Mouse (Mus musculus): ENCODE measurements around the gene Hbb-bh1. TPM values are rescaled to one million over a fixed set of nuclear protein-coding genes. Genes with fewer than 3 reads are reported as not detected.

Gene Hbb-bh1
- not detected for polyA plus RNA-seq (2014; fragmentation: Illumina TruSeq; extraction: RNeasy Lipid Tissue Mini Kit (QIAGEN cat#74804); ENCODE audit: low read depth, low replicate concordance)

GRCm38 (mm10) chr7:103843034-103843433 is at the start of gene Hbb-bh1:
Hbb-bh1 (minus strand) TSS chr7:103843164.

GRCm38 (mm10) chr7:103886152-103886551 is 43.2 kb upstream of the Hbb-bh1 start, which contains the start of gene Olfr66:
Olfr66 (minus strand) TSS chr7:103886252.

GRCm38 (mm10) chr7:103853090-103853489 is 10.1 kb upstream of the Hbb-bh1 start, which contains the start of gene Hbb-y:
Hbb-y (minus strand) TSS chr7:103853216.

GRCm38 (mm10) chr7:103840268-103840667 is 2.7 kb downstream of the Hbb-bh1 start, which contains the start of gene Hbb-bh2:
Hbb-bh2 (minus strand) TSS chr7:103840520.

GRCm38 (mm10) chr7:103827808-103828207 is 15.2 kb downstream of the Hbb-bh1 start, which contains the start of gene Hbb-bs:
Hbb-bs (minus strand) TSS chr7:103828096.

GRCm38 (mm10) chr7:103813766-103814165 is 29.2 kb downstream of the Hbb-bh1 start, which contains the start of gene Hbb-bt:
Hbb-bt (minus strand) TSS chr7:103813996.

GRCm38 (mm10) chr7:103791721-103792120 is 51.2 kb downstream of the Hbb-bh1 start, which contains the start of gene Olfr67:
Olfr67 (minus strand) TSS chr7:103791821.

Other genes starting within 250 kb of the Hbb-bh1 start
- gene Olfr619, start 242.6 kb downstream of the Hbb-bh1 start, polyA plus RNA-seq (2014; fragmentation: Illumina TruSeq; extraction: RNeasy Lipid Tissue Mini Kit (QIAGEN cat#74804); ENCODE audit: low read depth, low replicate concordance) = not detected
- gene Olfr620, start 230.6 kb downstream of the Hbb-bh1 start, polyA plus RNA-seq (2014; fragmentation: Illumina TruSeq; extraction: RNeasy Lipid Tissue Mini Kit (QIAGEN cat#74804); ENCODE audit: low read depth, low replicate concordance) = not detected
- not detected for gene Olfr622, start 200.5 kb downstream of the Hbb-bh1 start, polyA plus RNA-seq (2014; fragmentation: Illumina TruSeq; extraction: RNeasy Lipid Tissue Mini Kit (QIAGEN cat#74804); ENCODE audit: low read depth, low replicate concordance)
- not detected for gene Olfr623, start 179.5 kb downstream of the Hbb-bh1 start, polyA plus RNA-seq (2014; fragmentation: Illumina TruSeq; extraction: RNeasy Lipid Tissue Mini Kit (QIAGEN cat#74804); ENCODE audit: low read depth, low replicate concordance)
- gene Olfr624, start 172.0 kb downstream of the Hbb-bh1 start, polyA plus RNA-seq (2014; fragmentation: Illumina TruSeq; extraction: RNeasy Lipid Tissue Mini Kit (QIAGEN cat#74804); ENCODE audit: low read depth, low replicate concordance) = 0.38 TPM
- not detected for gene Olfr625-ps1, start 160.4 kb downstream of the Hbb-bh1 start, polyA plus RNA-seq (2014; fragmentation: Illumina TruSeq; extraction: RNeasy Lipid Tissue Mini Kit (QIAGEN cat#74804); ENCODE audit: low read depth, low replicate concordance)
- not detected for gene Olfr243, start 128.5 kb downstream of the Hbb-bh1 start, polyA plus RNA-seq (2014; fragmentation: Illumina TruSeq; extraction: RNeasy Lipid Tissue Mini Kit (QIAGEN cat#74804); ENCODE audit: low read depth, low replicate concordance)
- gene Olfr628, start 112.8 kb downstream of the Hbb-bh1 start, polyA plus RNA-seq (2014; fragmentation: Illumina TruSeq; extraction: RNeasy Lipid Tissue Mini Kit (QIAGEN cat#74804); ENCODE audit: low read depth, low replicate concordance) = not detected
- gene Olfr629, start 98.2 kb downstream of the Hbb-bh1 start, polyA plus RNA-seq (2014; fragmentation: Illumina TruSeq; extraction: RNeasy Lipid Tissue Mini Kit (QIAGEN cat#74804); ENCODE audit: low read depth, low replicate concordance) = not detected
- gene Olfr630, start 85.8 kb downstream of the Hbb-bh1 start, polyA plus RNA-seq (2014; fragmentation: Illumina TruSeq; extraction: RNeasy Lipid Tissue Mini Kit (QIAGEN cat#74804); ENCODE audit: low read depth, low replicate concordance) = not detected
- gene Olfr69, start 71.6 kb downstream of the Hbb-bh1 start, polyA plus RNA-seq (2014; fragmentation: Illumina TruSeq; extraction: RNeasy Lipid Tissue Mini Kit (QIAGEN cat#74804); ENCODE audit: low read depth, low replicate concordance) = not detected
- gene Olfr68, start 63.5 kb downstream of the Hbb-bh1 start, polyA plus RNA-seq (2014; fragmentation: Illumina TruSeq; extraction: RNeasy Lipid Tissue Mini Kit (QIAGEN cat#74804); ENCODE audit: low read depth, low replicate concordance) = not detected
- not detected for gene Olfr67, start 51.3 kb downstream of the Hbb-bh1 start, polyA plus RNA-seq (2014; fragmentation: Illumina TruSeq; extraction: RNeasy Lipid Tissue Mini Kit (QIAGEN cat#74804); ENCODE audit: low read depth, low replicate concordance)
- gene Hbb-bt, start 29.2 kb downstream of the Hbb-bh1 start, polyA plus RNA-seq (2014; fragmentation: Illumina TruSeq; extraction: RNeasy Lipid Tissue Mini Kit (QIAGEN cat#74804); ENCODE audit: low read depth, low replicate concordance) = 7.9 TPM
- gene Hbb-bs, start 15.1 kb downstream of the Hbb-bh1 start, polyA plus RNA-seq (2014; fragmentation: Illumina TruSeq; extraction: RNeasy Lipid Tissue Mini Kit (QIAGEN cat#74804); ENCODE audit: low read depth, low replicate concordance) = 125 TPM
- gene Hbb-bh2, start 2.6 kb downstream of the Hbb-bh1 start, polyA plus RNA-seq (2014; fragmentation: Illumina TruSeq; extraction: RNeasy Lipid Tissue Mini Kit (QIAGEN cat#74804); ENCODE audit: low read depth, low replicate concordance) = not detected
- gene Hbb-y, start 10.1 kb upstream of the Hbb-bh1 start, polyA plus RNA-seq (2014; fragmentation: Illumina TruSeq; extraction: RNeasy Lipid Tissue Mini Kit (QIAGEN cat#74804); ENCODE audit: low read depth, low replicate concordance) = not detected
- not detected for gene Olfr66, start 43.1 kb upstream of the Hbb-bh1 start, polyA plus RNA-seq (2014; fragmentation: Illumina TruSeq; extraction: RNeasy Lipid Tissue Mini Kit (QIAGEN cat#74804); ENCODE audit: low read depth, low replicate concordance)
- not detected for gene Olfr64, start 51.3 kb upstream of the Hbb-bh1 start, polyA plus RNA-seq (2014; fragmentation: Illumina TruSeq; extraction: RNeasy Lipid Tissue Mini Kit (QIAGEN cat#74804); ENCODE audit: low read depth, low replicate concordance)
- gene Olfr65, start 60.3 kb upstream of the Hbb-bh1 start, polyA plus RNA-seq (2014; fragmentation: Illumina TruSeq; extraction: RNeasy Lipid Tissue Mini Kit (QIAGEN cat#74804); ENCODE audit: low read depth, low replicate concordance) = not detected
- gene Olfr631, start 85.7 kb upstream of the Hbb-bh1 start, polyA plus RNA-seq (2014; fragmentation: Illumina TruSeq; extraction: RNeasy Lipid Tissue Mini Kit (QIAGEN cat#74804); ENCODE audit: low read depth, low replicate concordance) = not detected
- not detected for gene Olfr632, start 91.2 kb upstream of the Hbb-bh1 start, polyA plus RNA-seq (2014; fragmentation: Illumina TruSeq; extraction: RNeasy Lipid Tissue Mini Kit (QIAGEN cat#74804); ENCODE audit: low read depth, low replicate concordance)
- not detected for gene Olfr633, start 101.3 kb upstream of the Hbb-bh1 start, polyA plus RNA-seq (2014; fragmentation: Illumina TruSeq; extraction: RNeasy Lipid Tissue Mini Kit (QIAGEN cat#74804); ENCODE audit: low read depth, low replicate concordance)
- not detected for gene Olfr635, start 128.0 kb upstream of the Hbb-bh1 start, polyA plus RNA-seq (2014; fragmentation: Illumina TruSeq; extraction: RNeasy Lipid Tissue Mini Kit (QIAGEN cat#74804); ENCODE audit: low read depth, low replicate concordance)
- gene Olfr638, start 155.6 kb upstream of the Hbb-bh1 start, polyA plus RNA-seq (2014; fragmentation: Illumina TruSeq; extraction: RNeasy Lipid Tissue Mini Kit (QIAGEN cat#74804); ENCODE audit: low read depth, low replicate concordance) = not detected
- gene Olfr639, start 174.1 kb upstream of the Hbb-bh1 start, polyA plus RNA-seq (2014; fragmentation: Illumina TruSeq; extraction: RNeasy Lipid Tissue Mini Kit (QIAGEN cat#74804); ENCODE audit: low read depth, low replicate concordance) = not detected
- gene Olfr640, start 182.4 kb upstream of the Hbb-bh1 start, polyA plus RNA-seq (2014; fragmentation: Illumina TruSeq; extraction: RNeasy Lipid Tissue Mini Kit (QIAGEN cat#74804); ENCODE audit: low read depth, low replicate concordance) = not detected
- not detected for gene Olfr641, start 192.3 kb upstream of the Hbb-bh1 start, polyA plus RNA-seq (2014; fragmentation: Illumina TruSeq; extraction: RNeasy Lipid Tissue Mini Kit (QIAGEN cat#74804); ENCODE audit: low read depth, low replicate concordance)
- not detected for gene Olfr642, start 209.5 kb upstream of the Hbb-bh1 start, polyA plus RNA-seq (2014; fragmentation: Illumina TruSeq; extraction: RNeasy Lipid Tissue Mini Kit (QIAGEN cat#74804); ENCODE audit: low read depth, low replicate concordance)
- gene 4930516K23Rik, start 218.3 kb upstream of the Hbb-bh1 start, polyA plus RNA-seq (2014; fragmentation: Illumina TruSeq; extraction: RNeasy Lipid Tissue Mini Kit (QIAGEN cat#74804); ENCODE audit: low read depth, low replicate concordance) = not detected
- not detected for gene Olfr644, start 228.7 kb upstream of the Hbb-bh1 start, polyA plus RNA-seq (2014; fragmentation: Illumina TruSeq; extraction: RNeasy Lipid Tissue Mini Kit (QIAGEN cat#74804); ENCODE audit: low read depth, low replicate concordance)
- not detected for gene Olfr645, start 242.3 kb upstream of the Hbb-bh1 start, polyA plus RNA-seq (2014; fragmentation: Illumina TruSeq; extraction: RNeasy Lipid Tissue Mini Kit (QIAGEN cat#74804); ENCODE audit: low read depth, low replicate concordance)